26 mouse cellular contexts compared by ENCODE assay signal in genomic region chr6:126823087-126823486, GRCm38 (mm10). TPM values are rescaled to one million over a fixed set of nuclear protein-coding genes. Genes with fewer than 3 reads are reported as not detected.
A peak's percentile ranks its signal among the peaks of the same experiment; 100 is the strongest.
DNase-seq lines count a peak whose midpoint lies in the region; ATAC-seq and TF ChIP-seq lines count a peak whose summit lies in the region.
"Had no signal": no experiment of that assay in that cellular context is flagged by ENCODE, and none has a peak within 500 bp of the region (broad histone marks: within the 10 kb centered on the region; RNA-seq: fewer than 3 reads in every experiment).

No protein-coding gene starts in this region.

- no peak for TF ChIP-seq CTCF in layer of hippocampus, adult 2 months (conservative IDR thresholded peaks at IDR 0.05)
- TF ChIP-seq CTCF in MEL (IDR thresholded peaks at IDR 0.05 in 2 of 3, conservative IDR thresholded peaks at IDR 0.05 in 1 of 3; ENCODE audit: control insufficient read depth in 1 of 3, insufficient read depth in 1 of 3, low read depth in 2 of 3, low read length in 3 of 3, poor library complexity in 1 of 3, severe bottlenecking in 1 of 3) = no peak

- no peaks in the 10 kb centered on the region for H3K4me1 ChIP-seq in forebrain, embryonic 14.5 days (ENCODE audit: control insufficient read depth, insufficient read depth, low read length)
- H3K4me1 ChIP-seq in forebrain, embryonic 12.5 days = no peaks in the 10 kb centered on the region
- H3K4me1 ChIP-seq in MEL (ENCODE audit: control insufficient read depth in 1 of 2, insufficient read depth in 2 of 2, low read length in 2 of 2) = peaks cover 0 to 12% of the 10 kb centered on the region in 2 experiments; a peak in 2 of 4 replicates
- H3K4me1 ChIP-seq: heart, embryonic 12.5 days; intestine, embryonic 15.5 days; kidney, embryonic 15.5 days; limb, embryonic 13.5 days; midbrain, embryonic 15.5 days had no signal

- no peaks in the 10 kb centered on the region for H3K79me2 ChIP-seq in MEL (ENCODE audit: control insufficient read depth, insufficient read depth, low read length, poor library complexity)

- TF ChIP-seq EP300 in MEL (IDR thresholded peaks at IDR 0.05; ENCODE audit: low read depth in 1 of 2, low read length in 2 of 2) = peak; percentile 45 to 69

- no peaks in the 10 kb centered on the region for H3K27me3 ChIP-seq in forebrain, embryonic 14.5 days (replicated peaks; ENCODE audit: control insufficient read depth, insufficient read depth, low read length)
- no peaks in the 10 kb centered on the region for H3K27me3 ChIP-seq in forebrain, embryonic 12.5 days
- no peaks in the 10 kb centered on the region for H3K27me3 ChIP-seq in MEL (ENCODE audit: control insufficient read depth in 1 of 2, insufficient read depth in 2 of 2, low read length in 2 of 2)
- H3K27me3 ChIP-seq: CH12.LX; heart, embryonic 12.5 days; intestine, embryonic 15.5 days; kidney, embryonic 15.5 days; limb, embryonic 13.5 days; midbrain, embryonic 15.5 days; Patski had no signal

- H3K27ac ChIP-seq in forebrain, embryonic 14.5 days (ENCODE audit: low read depth, low read length) = no peak overlapping the region
- H3K27ac ChIP-seq in forebrain, embryonic 12.5 days = no peak overlapping the region
- peak overlapping the region; percentile 46 for H3K27ac ChIP-seq in layer of hippocampus, adult 2 months
- 0 out of 2 replicates have a peak overlapping the region, but pooled peaks have one; percentile 10 for H3K27ac ChIP-seq in MEL (ENCODE audit: control insufficient read depth, low read depth, low read length)
- H3K27ac ChIP-seq: hindbrain, embryonic 14.5 days; intestine, embryonic 15.5 days; kidney, embryonic 15.5 days; limb, embryonic 13.5 days; liver, embryonic 14.5 days; midbrain, embryonic 15.5 days had no signal

- no peaks in the 10 kb centered on the region for H3K9me3 ChIP-seq in forebrain, embryonic 14.5 days (replicated peaks; ENCODE audit: control insufficient read depth, low read length)
- H3K9me3 ChIP-seq in forebrain, embryonic 12.5 days = no peaks in the 10 kb centered on the region
- no peaks in the 10 kb centered on the region for H3K9me3 ChIP-seq in MEL (replicated peaks; ENCODE audit: insufficient read depth, low read length)
- H3K9me3 ChIP-seq: heart, embryonic 12.5 days; intestine, embryonic 15.5 days; kidney, embryonic 15.5 days; limb, embryonic 13.5 days; midbrain, embryonic 15.5 days had no signal

- H3K4me2 ChIP-seq in forebrain, embryonic 14.5 days (ENCODE audit: low read length) = no peak overlapping the region
- no peak overlapping the region for H3K4me2 ChIP-seq in forebrain, embryonic 12.5 days
- H3K4me2 ChIP-seq: heart, embryonic 12.5 days; hindbrain, embryonic 14.5 days; intestine, embryonic 15.5 days; kidney, embryonic 15.5 days; limb, embryonic 13.5 days; midbrain, embryonic 15.5 days had no signal

- TF ChIP-seq POLR2A in MEL (IDR thresholded peaks at IDR 0.05; ENCODE audit: control insufficient read depth in 1 of 2, insufficient read depth in 1 of 2, low read depth in 1 of 2, low read length in 2 of 2, poor library complexity in 1 of 2) = no peak

- peak; percentile 28 for DNase-seq in forebrain, embryonic 14.5 days (ENCODE audit: low spot score)
- peak; percentile 32 to 67 for DNase-seq in layer of hippocampus, adult 2 months (ENCODE audit: low spot score in 2 of 2)
- DNase-seq in layer of hippocampus, postnatal 25 days (ENCODE audit: extremely low spot score in 1 of 2, low spot score in 1 of 2) = no peak
- peak; percentile 85 for DNase-seq in MEL (ENCODE audit: low read depth, low spot score)
- peak; percentile 65 for DNase-seq in layer of hippocampus, adult 9-11 months
- DNase-seq in adrenal gland, postnatal 10 days = no peak
- no peak for DNase-seq in testis, postnatal 14 days (ENCODE audit: low spot score)
- DNase-seq: adrenal gland, postnatal 25 days; cerebellum, postnatal 10 days; retina, postnatal 1 day; thymus, postnatal 25 days had no signal

- H3K4me3 ChIP-seq in forebrain, embryonic 14.5 days (ENCODE audit: low read depth, low read length) = no peak overlapping the region
- no peak overlapping the region for H3K4me3 ChIP-seq in forebrain, embryonic 12.5 days (replicated peaks)
- no peak overlapping the region for H3K4me3 ChIP-seq in layer of hippocampus, adult 2 months
- no peak overlapping the region for H3K4me3 ChIP-seq in MEL (ENCODE audit: control insufficient read depth in 1 of 2, insufficient read depth in 1 of 2, low read depth in 2 of 2, low read length in 2 of 2)
- H3K4me3 ChIP-seq: heart, embryonic 12.5 days; intestine, embryonic 15.5 days; kidney, embryonic 15.5 days; limb, embryonic 13.5 days; midbrain, embryonic 15.5 days had no signal

- no peak for TF ChIP-seq RAD21 in MEL (IDR thresholded peaks at IDR 0.05; ENCODE audit: low read depth, low read length)

- H3K9ac ChIP-seq in forebrain, embryonic 14.5 days (ENCODE audit: low read length) = no peak overlapping the region
- no peak overlapping the region for H3K9ac ChIP-seq in forebrain, embryonic 12.5 days
- H3K9ac ChIP-seq in MEL (ENCODE audit: control insufficient read depth, low read depth, low read length, poor library complexity, severe bottlenecking) = no peak overlapping the region
- H3K9ac ChIP-seq: heart, embryonic 12.5 days; hindbrain, embryonic 14.5 days; intestine, embryonic 15.5 days; kidney, embryonic 15.5 days; limb, embryonic 13.5 days; liver, embryonic 14.5 days; midbrain, embryonic 15.5 days had no signal

- 92% methylated on average over 3 of the region's 3 CpGs for WGBS in forebrain, embryonic 14.5 days
- 87% methylated on average over 3 of the region's 3 CpGs for WGBS in forebrain, embryonic 12.5 days

- no peak for ATAC-seq in forebrain, embryonic 14.5 days
- ATAC-seq in forebrain, embryonic 12.5 days (ENCODE audit: low FRiP score) = no peak
- ATAC-seq: activated CD4-positive, CD25-positive, alpha-beta regulatory T cell, adult 4 months; intestine, embryonic 15.5 days; lung, postnatal 0 days; midbrain, embryonic 15.5 days; Patski had no signal

- peaks cover 76% of the 10 kb centered on the region for H3K36me3 ChIP-seq in forebrain, embryonic 14.5 days (ENCODE audit: control insufficient read depth, insufficient read depth, low read length)
- peaks cover 85% of the 10 kb centered on the region for H3K36me3 ChIP-seq in forebrain, embryonic 12.5 days (replicated peaks)
- peaks cover 4 to 11% of the 10 kb centered on the region in 2 experiments for H3K36me3 ChIP-seq in MEL (ENCODE audit: control insufficient read depth in 1 of 2, insufficient read depth in 2 of 2, low read length in 2 of 2)

TF ChIP-seq in MEL, 35 proteins besides CTCF, POLR2A, EP300 and RAD21 (continues in another document):
- TF ChIP-seq NELFE (IDR thresholded peaks at IDR 0.05; ENCODE audit: low read depth, low read length) (no peak), E2F4 (IDR thresholded peaks at IDR 0.05; ENCODE audit: borderline replicate concordance, low read depth, low read length) (no peak), KAT2A (conservative IDR thresholded peaks at IDR 0.05; ENCODE audit: low read depth, low read length) (no peak), UBTF (IDR thresholded peaks at IDR 0.05; ENCODE audit: borderline replicate concordance, insufficient read depth, low read depth, low read length) (no peak), JUND (IDR thresholded peaks at IDR 0.05; ENCODE audit: low read depth, low read length) (0 out of 2 replicates have a peak, but pooled peaks have one; percentile 38), USF1 (IDR thresholded peaks at IDR 0.05; ENCODE audit: low read depth, low read length) (peak; percentile 62; the same call in 1 of the 2 replicates), MAX (IDR thresholded peaks at IDR 0.05; ENCODE audit: low read length) (no peak), POLR2AphosphoS2 (IDR thresholded peaks at IDR 0.05; ENCODE audit: low read length) (no peak), TCF12 (IDR thresholded peaks at IDR 0.05; ENCODE audit: low read depth, low read length) (peak; percentile 49; the same call in 1 of the 2 replicates), ELF1 (IDR thresholded peaks at IDR 0.05; ENCODE audit: low read depth, low read length) (no peak), MEF2A (IDR thresholded peaks at IDR 0.05; ENCODE audit: extremely low read depth, insufficient replicate concordance, low read depth, low read length, poor library complexity, severe bottlenecking) (no peak), GATA1 (IDR thresholded peaks at IDR 0.05; ENCODE audit: low read depth, low read length) (peak; percentile 57), CHD2 (IDR thresholded peaks at IDR 0.05; ENCODE audit: low read length) (no peak), USF2 (IDR thresholded peaks at IDR 0.05; ENCODE audit: borderline replicate concordance in 1 of 2, insufficient read depth in 1 of 2, low read depth in 1 of 2, low read length in 2 of 2) (no peak), MYC (IDR thresholded peaks at IDR 0.05; ENCODE audit: low read depth, low read length) (peak; percentile 38; the same call in 1 of the 2 replicates), NRF1 (IDR thresholded peaks at IDR 0.05; ENCODE audit: insufficient read depth, low read depth, low read length, poor library complexity, severe bottlenecking) (no peak), HCFC1 (IDR thresholded peaks at IDR 0.05; ENCODE audit: low read depth, low read length) (no peak), MYB (IDR thresholded peaks at IDR 0.05; ENCODE audit: low read depth, low read length) (no peak), MXI1 (IDR thresholded peaks at IDR 0.05; ENCODE audit: low read depth, low read length) (peak; percentile 19; the same call in 1 of the 2 replicates)

RNA-seq across cellular contexts. Expression of gene Ndufa9, which starts 25.8 kb away (rescaled TPM):
- 184 and 204 TPM in 2 replicates for polyA plus RNA-seq in forebrain, embryonic 14.5 days (2014; fragmentation: Nextera tagmentation; extraction: Ambion mirVana)
- 167 and 175 TPM in 2 replicates for polyA plus RNA-seq in forebrain, embryonic 12.5 days (2016; fragmentation: Nextera tagmentation; extraction: Ambion mirVana)
- total RNA-seq in layer of hippocampus, adult 2 months (2021) = 100 to 1,000 TPM; 141 to 155 TPM
- total RNA-seq in layer of hippocampus, postnatal 25 days (2021) = 100 to 1,000 TPM; 145 to 164 TPM
- total RNA-seq in MEL (2012; rRNA removed) = 156 and 162 TPM in 2 replicates
- polyA plus RNA-seq in MEL (2012; ENCODE audit: insufficient read depth in 1 of 2, insufficient read length in 2 of 2, low read depth in 1 of 2, low replicate concordance in 2 of 2, missing spikeins in 1 of 2) = 100 to 1,000 TPM in 1 of 2 experiments, not detected in 1; 176 TPM
- total RNA-seq in adrenal gland, postnatal 10 days (2021) = 100 to 1,000 TPM; 413 to 455 TPM

RNA-seq across cellular contexts. Expression of gene Akap3, which starts 29.8 kb away (rescaled TPM):
- 0.07 and 0.09 TPM in 2 replicates for polyA plus RNA-seq in forebrain, embryonic 14.5 days (2014; fragmentation: Nextera tagmentation; extraction: Ambion mirVana)
- 0.06 TPM in 1 of 2 replicates, not detected in the other for polyA plus RNA-seq in forebrain, embryonic 12.5 days (2016; fragmentation: Nextera tagmentation; extraction: Ambion mirVana)
- under 1 TPM; 0.12 to 0.13 TPM for total RNA-seq in layer of hippocampus, adult 2 months (2021)
- under 1 TPM; 0.20 to 0.23 TPM for total RNA-seq in layer of hippocampus, postnatal 25 days (2021)
- total RNA-seq in MEL (2012; rRNA removed) = not detected in 2 replicates
- not detected for polyA plus RNA-seq in MEL (2012; ENCODE audit: insufficient read depth in 1 of 2, insufficient read length in 2 of 2, low read depth in 1 of 2, low replicate concordance in 2 of 2, missing spikeins in 1 of 2)
- under 1 TPM in 1 of 2 experiments, not detected in 1; 0.09 TPM for total RNA-seq in adrenal gland, postnatal 10 days (2021)
- total RNA-seq: adrenal gland, postnatal 25 days; heart, postnatal 25 days; megakaryocyte progenitor cell, adult 5-6 weeks; neutrophil, adult 5-6 weeks had no signal
- polyA plus RNA-seq: activated CD4-positive, CD25-positive, alpha-beta regulatory T cell, adult 4 months; heart, embryonic 12.5 days; intestine, embryonic 15.5 days; limb, embryonic 13.5 days; liver, embryonic 14.5 days; lung, postnatal 0 days; Patski had no signal

Comparison
In these comparisons a context has a peak if more than half of its experiments do, and no peak if none do; other contexts are left out.
1. DNase-seq: peak in forebrain, embryonic 14.5 days (single experiment), layer of hippocampus, adult 2 months (2 of 2), MEL (single experiment) and layer of hippocampus, adult 9-11 months (single experiment); none in layer of hippocampus, postnatal 25 days (0 of 2), adrenal gland, postnatal 10 days (single experiment) and testis, postnatal 14 days (single experiment).
2. H3K27ac ChIP-seq: peak in layer of hippocampus, adult 2 months (single experiment) and MEL (single experiment); none in forebrain, embryonic 14.5 days (single experiment) and forebrain, embryonic 12.5 days (single experiment).